Mouse (Mus musculus) kidney, adult 2 months (tissue): ENCODE data around the gene Tomm40. TPM values are rescaled to one million over a fixed set of nuclear protein-coding genes. Genes with fewer than 3 reads are reported as not detected.
A peak's percentile ranks its signal among the peaks of the same experiment; 100 is the strongest.

Source experiments
- DNase-seq: peaks from one replicate; pipeline ENCODE4 v3.0.0; 2021
- H3K27ac ChIP-seq: fragments of 200-500 bp; 2 replicates; pipeline ENCODE4 v1.5.1; 2012; ENCODE audit warnings: low read depth, low read length, control low read depth, inconsistent platforms; ENCODE audit not compliant: insufficient read depth
- H3K27me3 ChIP-seq: fragments of 200-500 bp; replicated peaks from 2 replicates; pipeline ENCODE4 v1.6.1; 2012; ENCODE audit warnings: mild to moderate bottlenecking, moderate library complexity, low read length, inconsistent platforms; ENCODE audit not compliant: control insufficient read depth, insufficient read depth
- H3K36me3 ChIP-seq: fragments of 200-500 bp; 2 replicates; pipeline ENCODE4 v1.6.1; 2012; ENCODE audit warnings: mild to moderate bottlenecking, moderate library complexity, low read length, inconsistent platforms; ENCODE audit not compliant: control insufficient read depth, insufficient read depth
- H3K4me1 ChIP-seq: fragments of 200-500 bp; 2 replicates; pipeline ENCODE4 v1.6.1; 2011; ENCODE audit warnings: low read length; ENCODE audit not compliant: control insufficient read depth, insufficient read depth
- H3K4me3 ChIP-seq: fragments of 200-500 bp; 2 replicates; pipeline ENCODE4 v1.5.1; 2011; ENCODE audit warnings: mild to moderate bottlenecking, low read depth, low read length, control low read depth; ENCODE audit not compliant: insufficient read depth
- CTCF ChIP-seq: fragments of 200-500 bp; conservative IDR thresholded peaks from 2 replicates; pipeline ENCODE4 v1.5.1; 2011; ENCODE audit warnings: low read depth, mild to moderate bottlenecking, control low read depth, low read length, moderate library complexity, mixed read lengths; ENCODE audit not compliant: insufficient read depth, insufficient read length
- POLR2A ChIP-seq: fragments of 200-500 bp; IDR thresholded peaks from one replicate; pipeline ENCODE4 v1.6.1; 2011; ENCODE audit warnings: low read depth, low read length, control low read depth
- WGBS: fragments of 180-500 bp; shearing (Covaris S2); methylation state at CpG from one replicate; pipeline ENCODE4 v1.1.7; 2018; 5-methylcytosine and 5-hydroxymethylcytosine counted together
- polyA plus RNA-seq: library from polyadenylated mRNA; depleted of rRNA; stranded (reverse); fragments of >200 nt; gene quantifications from 2 replicates; pipeline ENCODE4 v1.2.3, GENCODE M21; 2012

The Tomm40 gene
- polyA plus RNA-seq, 1 experiment = 83.9 TPM

DNA sequence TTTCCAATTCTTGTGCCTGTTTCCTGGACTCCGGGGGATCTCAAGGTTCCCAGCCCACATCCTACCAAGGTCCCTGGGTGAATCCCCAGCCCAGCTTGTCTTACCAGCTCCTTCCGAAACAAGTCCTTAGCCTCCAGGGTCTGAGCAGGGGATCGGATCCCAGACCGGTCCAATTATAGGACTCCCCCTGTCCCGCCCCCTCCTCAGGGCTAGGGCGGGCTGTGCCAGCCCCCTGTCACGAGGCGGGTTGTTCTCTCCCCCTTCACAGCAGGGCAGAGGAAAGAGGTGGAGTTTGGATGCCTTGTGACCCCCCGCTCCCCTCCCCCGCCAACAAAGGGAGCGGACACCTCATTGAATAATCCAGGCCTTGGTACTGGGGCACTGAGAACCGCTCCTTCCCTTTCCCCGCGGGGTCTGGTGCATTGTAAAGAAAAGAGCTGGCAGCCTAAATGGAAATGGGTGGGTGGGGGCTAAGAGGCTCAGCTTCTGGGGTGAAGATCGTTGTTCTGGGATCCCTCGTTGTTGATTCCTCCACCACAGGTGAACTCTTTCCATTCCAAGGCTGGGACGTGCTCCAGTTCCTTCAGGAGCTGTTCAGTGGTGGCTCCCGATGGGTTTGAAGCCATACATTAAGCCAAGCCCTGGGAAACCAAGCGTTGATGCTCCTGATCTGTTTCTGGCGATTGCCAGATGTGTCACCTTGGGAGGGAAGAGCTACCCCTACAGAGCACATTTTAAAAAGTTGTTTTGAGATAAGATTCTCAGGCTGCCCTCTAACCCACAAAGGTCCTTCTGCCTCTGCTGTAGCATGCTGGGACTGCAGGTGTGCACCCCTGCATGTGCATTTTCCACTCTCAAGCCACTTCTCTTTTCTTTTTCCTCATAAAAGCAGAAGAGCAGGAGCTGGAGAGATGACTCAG is 16.1 kb downstream of the Tomm40 start, which contains the start of gene Apoe:
Apoe (minus strand) TSS at position 282 of the 920 bp plus-strand sequence.
- TF ChIP-seq CTCF = 0 out of 2 replicates have a peak, but pooled peaks have one; percentile 2
- TF ChIP-seq POLR2A = no peak
- 9% methylated on average over 20 of the region's 20 CpGs for WGBS
- Histone ChIP-seq H3K4me1 (peaks cover 20% of the 10 kb centered on the region), H3K4me3 (peak within 1 kb of the TSS; percentile 26), H3K36me3 (no peaks in the 10 kb centered on the region), H3K27ac (peak within 1 kb of the TSS; percentile 40), H3K27me3 (no peaks in the 10 kb centered on the region)
- peak; percentile 71 for DNase-seq

DNA sequence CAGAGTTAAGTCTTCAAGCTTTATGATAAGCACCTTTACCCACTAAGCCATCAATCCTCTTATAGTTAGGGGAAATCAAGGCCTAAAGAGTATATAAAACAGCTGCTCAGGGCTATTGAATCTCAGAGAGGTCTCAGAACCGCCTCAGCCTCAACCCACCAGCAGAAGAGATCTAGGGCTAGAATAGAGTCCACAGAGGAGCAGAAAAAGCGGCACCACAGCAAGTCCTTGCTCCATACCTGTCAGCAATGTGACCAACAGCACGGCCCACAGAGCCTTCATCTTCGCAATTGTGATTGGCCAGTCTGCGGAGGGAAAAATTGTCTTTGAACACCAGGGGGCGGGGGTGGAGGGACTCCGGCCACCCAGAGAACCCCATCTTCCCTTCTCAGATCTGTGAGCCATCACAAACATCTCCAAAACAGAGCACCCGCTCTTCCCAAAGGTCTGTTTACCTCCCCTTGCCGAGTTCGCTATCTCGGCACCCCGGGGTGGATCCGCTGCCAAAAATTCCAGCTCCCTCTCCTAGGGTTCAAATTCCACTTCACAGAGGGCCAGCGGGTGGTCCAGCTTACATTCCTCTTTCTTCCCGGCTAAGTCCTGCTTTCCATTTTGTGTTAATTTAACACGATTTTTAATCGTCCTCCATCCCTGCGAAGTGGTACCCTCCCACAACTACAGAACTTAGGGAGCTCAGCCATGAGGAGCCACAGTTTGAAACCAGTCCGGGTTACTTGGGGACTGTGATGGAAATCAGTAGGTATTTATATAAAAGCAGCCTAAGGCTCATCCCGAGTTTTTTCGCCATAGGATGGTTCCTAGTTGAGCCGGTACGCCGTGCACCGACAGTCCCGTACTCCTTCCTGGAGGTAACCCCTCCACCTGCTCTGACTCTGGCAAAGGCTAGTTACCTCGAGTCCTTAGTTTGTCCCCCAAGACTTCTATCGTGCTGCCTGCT is 17.0 kb downstream of the Tomm40 start:
- peaks cover 20% of the 10 kb centered on the region for H3K4me1 ChIP-seq
- peak overlapping the region; percentile 40 for H3K27ac ChIP-seq
- TF ChIP-seq CTCF (peak; percentile 34; the same call in 1 of the 2 replicates), POLR2A (no peak)
- peak; percentile 64 for DNase-seq
- H3K36me3 ChIP-seq = no peaks in the 10 kb centered on the region
- no peaks in the 10 kb centered on the region for H3K27me3 ChIP-seq
- peak overlapping the region; percentile 26 for H3K4me3 ChIP-seq
- WGBS = 8% methylated on average over 28 of the region's 28 CpGs

DNA sequence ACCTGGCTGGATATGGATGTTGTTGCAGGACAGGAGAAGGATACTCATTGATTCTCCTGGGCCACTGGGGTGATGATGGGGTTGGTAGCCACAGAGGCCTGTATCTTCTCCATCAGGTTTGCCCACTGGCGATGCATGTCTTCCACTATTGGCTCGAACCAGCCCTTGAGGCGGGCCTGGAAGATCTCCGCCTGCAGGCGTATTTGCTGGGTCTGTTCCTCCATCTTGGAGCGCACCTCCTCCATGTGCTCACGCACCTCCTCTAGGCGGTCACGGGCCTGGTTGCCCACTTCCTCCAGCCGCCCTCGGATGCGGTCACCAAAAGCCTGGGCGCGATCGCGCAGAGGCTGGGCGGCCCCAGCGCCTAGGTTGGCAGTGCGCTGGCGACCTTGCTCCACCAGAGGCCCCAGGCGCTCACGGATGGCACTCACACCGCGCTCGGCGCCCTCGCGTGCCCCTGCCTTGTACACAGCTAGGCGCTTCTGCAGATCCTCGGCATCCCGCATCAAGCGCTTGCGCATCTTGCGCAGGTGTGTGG is 18.8 kb downstream of the Tomm40 start:
- TF ChIP-seq POLR2A (no peak), CTCF (no peak)
- Histone ChIP-seq H3K4me1 (peaks cover 20% of the 10 kb centered on the region), H3K27ac (no peak overlapping the region), H3K27me3 (no peaks in the 10 kb centered on the region), H3K36me3 (no peaks in the 10 kb centered on the region), H3K4me3 (no peak overlapping the region)
- 98% methylated on average over 34 of the region's 34 CpGs for WGBS
- DNase-seq = no peak

DNA sequence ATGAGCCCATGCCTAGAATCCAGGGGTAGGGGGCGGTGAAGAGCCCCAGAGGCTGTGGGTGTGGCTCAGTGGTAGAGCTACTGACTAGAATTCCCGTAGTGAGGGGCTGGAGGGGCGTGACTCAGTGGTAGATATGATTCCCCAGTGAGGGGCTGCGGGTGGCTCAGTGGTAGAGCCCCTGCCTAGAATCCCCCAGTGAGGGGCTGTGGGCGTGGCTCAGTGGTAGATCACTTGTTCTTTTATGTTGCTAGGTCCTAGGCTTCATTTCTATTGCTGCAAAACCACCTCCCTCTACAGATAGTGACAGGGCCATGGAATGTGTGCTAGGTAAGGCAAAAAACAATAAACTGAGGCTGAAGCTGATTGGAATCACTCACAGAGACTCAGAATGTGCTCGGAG is 19.4 kb downstream of the Tomm40 start:
- Histone ChIP-seq H3K27ac (no peak overlapping the region), H3K4me1 (peaks cover 19% of the 10 kb centered on the region), H3K4me3 (no peak overlapping the region), H3K36me3 (no peaks in the 10 kb centered on the region), H3K27me3 (no peaks in the 10 kb centered on the region)
- WGBS = 89% methylated on average over 6 of the region's 6 CpGs
- TF ChIP-seq CTCF (no peak), POLR2A (no peak)
- no peak for DNase-seq

DNA sequence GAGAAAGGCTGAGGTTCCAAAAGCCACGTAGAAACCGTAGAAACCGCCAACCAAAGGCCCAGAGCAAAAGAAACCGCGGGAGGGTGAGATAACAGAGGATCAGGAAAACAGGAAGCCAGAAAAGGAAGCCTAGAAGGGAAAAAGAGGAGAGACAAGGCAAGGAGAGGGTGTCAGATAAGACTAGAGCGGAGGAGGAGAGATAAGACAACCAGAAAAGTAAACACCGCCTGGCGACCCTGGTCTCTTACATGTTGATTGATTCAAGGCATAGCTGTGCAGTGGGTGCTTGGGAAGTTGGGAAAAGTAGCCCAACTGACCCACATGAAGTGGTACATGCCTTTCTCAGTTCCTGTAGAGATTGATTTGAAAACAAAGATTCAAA is 20.0 kb downstream of the Tomm40 start:
- DNase-seq = no peak
- H3K27me3 ChIP-seq = no peaks in the 10 kb centered on the region
- H3K27ac ChIP-seq = peak overlapping the region; percentile 4; the same call in 1 of the 2 replicates
- no peaks in the 10 kb centered on the region for H3K36me3 ChIP-seq
- no peak overlapping the region for H3K4me3 ChIP-seq
- WGBS = 45% methylated on average over 8 of the region's 8 CpGs
- TF ChIP-seq CTCF (no peak), POLR2A (no peak)
- peaks cover 13% of the 10 kb centered on the region for H3K4me1 ChIP-seq

DNA sequence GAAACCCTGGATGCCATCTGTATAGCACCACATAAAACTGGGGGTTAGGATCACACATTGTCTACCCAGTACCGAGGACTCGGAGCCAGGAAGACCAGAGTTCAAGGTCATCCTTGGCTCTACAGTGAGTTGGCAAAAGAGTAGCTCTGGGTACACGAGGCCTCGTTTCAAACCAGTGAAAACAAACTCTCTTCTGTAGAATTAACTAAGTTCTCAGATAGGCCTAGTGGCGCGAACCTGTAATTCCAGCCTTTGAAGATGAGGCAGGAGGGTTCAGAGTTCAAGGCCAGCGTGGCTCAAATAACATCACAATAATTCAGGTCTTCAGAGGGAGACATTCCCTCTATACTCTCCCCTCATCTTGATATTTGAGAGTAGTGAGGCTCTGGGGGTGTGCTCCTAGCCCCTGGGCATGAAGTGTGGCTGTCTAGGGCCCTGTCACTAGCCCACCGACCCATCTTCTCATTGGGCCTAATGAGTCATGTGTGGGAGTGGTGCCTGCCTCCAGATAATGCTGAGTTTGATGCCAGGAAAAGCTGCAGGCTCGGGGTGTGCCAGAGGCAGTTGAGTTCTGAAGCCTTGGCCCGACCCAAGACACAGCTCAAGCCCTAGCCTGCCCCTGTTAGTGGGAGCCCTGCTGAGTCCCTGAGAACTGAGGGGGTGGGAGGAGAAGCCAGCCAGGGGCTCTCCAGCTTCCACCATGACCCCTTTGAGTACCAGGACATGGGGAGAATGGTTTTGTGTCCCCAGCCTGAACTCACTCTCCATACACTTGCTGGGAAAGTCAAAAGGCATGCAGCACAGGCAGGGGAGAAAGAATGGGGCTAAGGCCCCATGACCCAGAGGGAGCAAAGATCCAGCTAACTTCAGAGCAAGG is 20.7 kb downstream of the Tomm40 start:
- Histone ChIP-seq H3K4me1 (peaks cover 12% of the 10 kb centered on the region), H3K36me3 (no peaks in the 10 kb centered on the region), H3K4me3 (no peak overlapping the region), H3K27me3 (no peaks in the 10 kb centered on the region), H3K27ac (peak overlapping the region; percentile 4; the same call in 1 of the 2 replicates)
- WGBS = 66% methylated on average over 10 of the region's 10 CpGs
- no peak for DNase-seq
- TF ChIP-seq POLR2A (no peak), CTCF (no peak)
